Mouse (Mus musculus): ENCODE data around the gene Slc10a1. TPM values are rescaled to one million over a fixed set of nuclear protein-coding genes. Genes with fewer than 3 reads are reported as not detected.

Gene Slc10a1
- total RNA-seq (2021): not detected

GRCm38 (mm10) chr12:80968605-80969004, at the start of gene Slc10a1:
TSS of gene Slc10a1 (minus strand) at chr12:80968705.
- no peak for DNase-seq (ENCODE audit: low spot score in 2 of 2)
- intact Hi-C loops (cut with DNase I): no loop called here

GRCm38 (mm10) chr12:81017624-81018023, 49.1 kb upstream of the Slc10a1 start:
- intact Hi-C loops (cut with DNase I): no loop called here
- no peak for DNase-seq (ENCODE audit: low spot score in 2 of 2)

GRCm38 (mm10) chr12:81013496-81013895, 45.0 kb upstream of the Slc10a1 start:
- intact Hi-C loops (cut with DNase I): no loop called here
- DNase-seq (ENCODE audit: low spot score in 2 of 2): no peak

- intact Hi-C loops (cut with DNase I): no loop called here
- no peak for DNase-seq (ENCODE audit: low spot score in 2 of 2)
Measured at GRCm38 (mm10) chr12:81011994-81012393, 43.5 kb upstream of the Slc10a1 start.

- DNase-seq (ENCODE audit: low spot score in 2 of 2): no peak
- intact Hi-C loops (cut with DNase I): no loop called here
Measured at GRCm38 (mm10) chr12:81009813-81010212, 41.3 kb upstream of the Slc10a1 start.

- intact Hi-C loops (cut with DNase I): no loop called here
- no peak for DNase-seq (ENCODE audit: low spot score in 2 of 2)
Measured at GRCm38 (mm10) chr12:81002841-81003635, 34.5 kb upstream of the Slc10a1 start.

GRCm38 (mm10) chr12:81000924-81001323, 32.4 kb upstream of the Slc10a1 start:
- intact Hi-C loops (cut with DNase I): no loop called here
- DNase-seq (ENCODE audit: low spot score in 2 of 2): no peak

GRCm38 (mm10) chr12:80998528-80999221, 30.2 kb upstream of the Slc10a1 start:
- DNase-seq (ENCODE audit: low spot score in 2 of 2): no peak
- intact Hi-C loops (cut with DNase I): no loop called here

- intact Hi-C loops (cut with DNase I): no loop called here
- no peak for DNase-seq (ENCODE audit: low spot score in 2 of 2)
Measured at GRCm38 (mm10) chr12:80997652-80998051, 29.1 kb upstream of the Slc10a1 start.

- intact Hi-C loops (cut with DNase I): no loop called here
- DNase-seq (ENCODE audit: low spot score in 2 of 2): no peak
Measured at GRCm38 (mm10) chr12:80995326-80995725, 26.8 kb upstream of the Slc10a1 start.

GRCm38 (mm10) chr12:80993773-80994172, 25.3 kb upstream of the Slc10a1 start:
- intact Hi-C loops (cut with DNase I): no loop called here

GRCm38 (mm10) chr12:80992540-80993122, 24.1 kb upstream of the Slc10a1 start:
- DNase-seq (ENCODE audit: low spot score in 2 of 2): no peak
- intact Hi-C loops (cut with DNase I): no loop called here

More at GRCm38 (mm10) chr12:80993773-80994172, 25.3 kb upstream of the Slc10a1 start:
- DNase-seq (ENCODE audit: low spot score in 2 of 2): no peak

- DNase-seq (ENCODE audit: low spot score in 2 of 2): no peak
- intact Hi-C loops (cut with DNase I): no loop called here
Measured at GRCm38 (mm10) chr12:80991806-80992205, 23.3 kb upstream of the Slc10a1 start.

- DNase-seq (ENCODE audit: low spot score in 2 of 2): no peak
- intact Hi-C loops (cut with DNase I): no loop called here
Measured at GRCm38 (mm10) chr12:80990901-80991445, 22.5 kb upstream of the Slc10a1 start.

GRCm38 (mm10) chr12:80988286-80988685, 19.8 kb upstream of the Slc10a1 start:
- intact Hi-C loops (cut with DNase I): no loop called here
- DNase-seq (ENCODE audit: low spot score in 2 of 2): no peak

GRCm38 (mm10) chr12:80986628-80987027, 18.1 kb upstream of the Slc10a1 start:
- intact Hi-C loops (cut with DNase I): no loop called here
- DNase-seq (ENCODE audit: low spot score in 2 of 2): no peak

- intact Hi-C loops (cut with DNase I): loop anchor here (2.0 to 5.0 kb wide), 2 partner anchors 199 to 719 kb away; no protein-coding TSS in a partner anchor
- DNase-seq (ENCODE audit: low spot score in 2 of 2): no peak
Measured at GRCm38 (mm10) chr12:80983695-80984094, 15.2 kb upstream of the Slc10a1 start.

- intact Hi-C loops (cut with DNase I): loop anchor here (1.0 to 5.0 kb wide), 3 partner anchors 200 to 720 kb away; no protein-coding TSS in a partner anchor
- DNase-seq (ENCODE audit: low spot score in 2 of 2): peak; percentile 49 to 72
Measured at GRCm38 (mm10) chr12:80982326-80982725, 13.8 kb upstream of the Slc10a1 start.

- intact Hi-C loops (cut with DNase I): no loop called here
- DNase-seq (ENCODE audit: low spot score in 2 of 2): no peak
Measured at GRCm38 (mm10) chr12:80975939-80976671, 7.6 kb upstream of the Slc10a1 start.

- intact Hi-C loops (cut with DNase I): no loop called here
- no peak for DNase-seq (ENCODE audit: low spot score in 2 of 2)
Measured at GRCm38 (mm10) chr12:80971756-80972155, 3.3 kb upstream of the Slc10a1 start.
